Mouse (Mus musculus): Measurements from ENCODE around the gene Pcsk1n.
A peak's percentile ranks its signal among the peaks of the same experiment; 100 is the strongest.

Gene Pcsk1n

GRCm38 (mm10) chrX:7947108-7947899 is 27.7 kb downstream of the Pcsk1n start, which contains the start of gene Hdac6:
Hdac6 (minus strand) TSS chrX:7947889.
- peak; percentile 20 for DNase-seq (ENCODE audit: low spot score)

GRCm38 (mm10) chrX:7947900-7948492 is 28.4 kb downstream of the Pcsk1n start:
- peak; percentile 90 for DNase-seq (ENCODE audit: low spot score)

GRCm38 (mm10) chrX:7950091-7950490 is 30.5 kb downstream of the Pcsk1n start:
- DNase-seq (ENCODE audit: low spot score), result no peak

GRCm38 (mm10) chrX:7958868-7959267 is 39.2 kb downstream of the Pcsk1n start:
- no peak for DNase-seq (ENCODE audit: low spot score)

- no peak for DNase-seq (ENCODE audit: low spot score)
Measured at GRCm38 (mm10) chrX:7963829-7964626, 44.4 kb downstream of the Pcsk1n start.

- DNase-seq (ENCODE audit: low spot score), result no peak
Measured at GRCm38 (mm10) chrX:7966161-7966560, 46.5 kb downstream of the Pcsk1n start.

GRCm38 (mm10) chrX:7967596-7968201 is 48.1 kb downstream of the Pcsk1n start:
- DNase-seq (ENCODE audit: low spot score), result no peak

GRCm38 (mm10) chrX:7968226-7968625 is 48.6 kb downstream of the Pcsk1n start:
- DNase-seq (ENCODE audit: low spot score), result no peak

GRCm38 (mm10) chrX:7968899-7969298 is 49.3 kb downstream of the Pcsk1n start:
- DNase-seq (ENCODE audit: low spot score), result no peak

GRCm38 (mm10) chrX:7971292-7971691 is 51.7 kb downstream of the Pcsk1n start:
- no peak for DNase-seq (ENCODE audit: low spot score)

Measured in retina, embryonic 14.5 days (tissue).